Mouse (Mus musculus) embryo, embryonic 11 days (tissue): ENCODE data around the gene Cntnap4.

ENCODE experiments used
- DNase-seq: peaks from one replicate; pipeline ENCODE4 v3.0.0-alpha.2; 2015

Cntnap4 gene

DNA sequence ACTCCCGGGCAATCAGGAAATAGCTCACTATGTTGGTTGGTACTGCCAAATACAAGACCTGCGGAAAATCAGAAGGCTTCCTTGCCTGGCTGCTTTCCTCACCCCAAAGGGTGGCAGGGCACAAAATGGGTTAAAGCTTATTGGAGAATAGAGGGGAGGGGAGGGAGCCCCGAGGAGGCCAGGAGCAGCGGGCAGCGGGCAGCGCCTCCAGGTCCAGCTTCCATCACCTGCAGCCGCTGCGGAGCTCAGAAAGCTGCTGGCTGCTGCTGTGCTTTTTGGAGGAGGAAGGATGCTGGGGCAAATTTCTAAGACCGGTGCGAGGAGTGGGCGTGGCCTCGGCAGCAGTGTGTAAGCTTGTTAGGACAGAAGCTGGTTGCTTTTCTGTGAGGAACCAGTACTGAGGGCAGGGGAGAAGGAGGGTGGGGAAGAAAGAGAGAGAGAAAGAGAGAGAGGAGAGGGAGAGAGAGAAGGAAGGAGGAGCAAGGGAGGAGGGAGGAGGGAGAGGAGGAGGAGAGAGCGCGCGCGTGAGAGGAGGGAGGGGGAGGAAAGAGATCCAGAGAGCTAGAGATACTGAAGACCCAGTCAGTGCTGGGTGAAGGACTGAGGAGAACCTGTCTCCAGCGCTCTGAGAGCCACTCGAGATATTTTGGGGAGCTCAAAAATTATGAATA lies at the start of gene Cntnap4:
TSS of gene Cntnap4 (plus strand) at position 573 of the 671 bp plus-strand sequence.
- peak; percentile 63 for DNase-seq

DNA sequence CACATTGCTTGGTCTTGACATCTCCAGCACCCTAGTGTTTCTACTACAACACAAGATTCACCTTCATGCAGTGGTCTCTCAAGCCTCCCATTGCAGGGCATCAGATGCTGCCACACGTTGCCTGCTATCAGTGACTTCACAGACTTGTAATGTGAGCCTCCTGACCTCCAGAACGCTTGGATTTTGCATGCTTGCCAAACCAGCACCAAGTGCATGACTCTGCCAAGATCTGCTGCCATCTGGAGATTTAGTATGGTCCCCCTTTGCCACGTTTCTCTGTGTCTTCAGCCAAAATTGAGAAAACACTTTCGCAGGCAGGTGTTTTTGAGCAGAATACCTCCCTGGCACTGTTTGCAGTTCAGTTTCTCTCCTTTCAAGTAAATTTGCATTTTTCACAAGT lies 12.5 kb upstream of the Cntnap4 start:
- no peak for DNase-seq

DNA sequence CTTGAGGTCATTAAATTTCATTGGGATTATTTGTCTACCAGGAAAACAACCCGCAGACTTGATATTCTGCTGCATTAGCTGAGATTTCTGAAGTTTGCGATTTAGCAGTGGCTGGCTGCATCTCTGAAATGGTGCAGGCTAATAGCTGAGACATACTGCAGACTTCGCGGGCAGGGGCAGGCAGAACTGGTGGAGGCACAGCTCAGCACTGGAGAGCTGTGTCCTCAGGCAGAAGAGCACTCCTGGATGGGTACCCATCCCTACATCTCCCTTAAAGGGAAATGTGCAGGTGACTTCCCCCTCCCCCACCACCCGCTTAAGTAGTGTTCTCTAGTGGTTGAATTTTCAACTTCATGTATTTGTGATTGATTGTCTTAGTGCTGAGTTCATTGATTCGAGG lies 698 bp downstream of the Cntnap4 start:
- peak; percentile 20 for DNase-seq

DNA sequence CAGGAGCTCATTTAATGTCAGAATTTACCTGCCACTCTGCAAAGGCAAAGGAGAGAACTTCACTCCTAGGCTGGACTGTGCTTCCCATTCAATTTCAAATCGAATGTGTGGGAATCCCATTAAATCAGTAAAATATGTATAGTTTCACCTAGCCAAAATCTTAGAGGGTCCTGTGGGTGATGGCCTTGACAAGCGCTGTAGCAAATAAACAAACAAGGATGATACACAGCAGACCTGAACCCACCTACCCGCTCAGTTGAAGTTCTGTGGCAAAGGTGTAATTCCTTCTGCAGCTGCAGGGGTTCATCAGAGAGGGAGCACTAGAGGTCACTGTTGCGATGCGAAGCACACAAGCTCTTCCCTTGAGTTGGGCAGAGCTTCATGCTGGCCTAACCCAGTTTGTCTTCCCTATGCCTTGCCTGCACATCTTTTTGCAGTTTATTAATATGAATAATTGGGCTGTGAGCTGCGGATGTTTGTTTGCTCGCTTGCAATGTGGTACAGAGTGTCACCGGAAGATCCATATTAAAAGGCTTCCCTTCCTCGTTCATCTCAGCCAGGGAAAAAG lies 1.6 kb downstream of the Cntnap4 start:
- DNase-seq = peak; percentile 75

DNA sequence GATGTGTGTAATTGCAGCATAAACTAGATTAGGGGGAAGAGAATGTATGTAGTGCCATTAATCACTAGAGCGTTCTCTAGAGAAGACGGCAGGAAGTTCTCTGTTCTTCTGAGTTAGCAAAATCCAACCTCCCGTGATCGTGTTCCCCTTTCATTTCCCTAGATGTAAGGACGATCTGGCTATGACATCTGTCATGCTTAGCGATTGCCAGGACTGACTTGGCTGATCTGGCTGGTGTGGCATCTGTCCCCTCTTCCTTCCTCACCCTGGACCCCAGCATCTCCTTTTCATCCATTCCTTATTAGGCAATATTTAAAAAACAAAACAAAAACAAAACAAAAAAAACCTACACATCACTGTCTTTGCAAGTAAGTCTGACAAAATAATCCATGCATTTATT lies 11.6 kb downstream of the Cntnap4 start:
- no peak for DNase-seq

DNA sequence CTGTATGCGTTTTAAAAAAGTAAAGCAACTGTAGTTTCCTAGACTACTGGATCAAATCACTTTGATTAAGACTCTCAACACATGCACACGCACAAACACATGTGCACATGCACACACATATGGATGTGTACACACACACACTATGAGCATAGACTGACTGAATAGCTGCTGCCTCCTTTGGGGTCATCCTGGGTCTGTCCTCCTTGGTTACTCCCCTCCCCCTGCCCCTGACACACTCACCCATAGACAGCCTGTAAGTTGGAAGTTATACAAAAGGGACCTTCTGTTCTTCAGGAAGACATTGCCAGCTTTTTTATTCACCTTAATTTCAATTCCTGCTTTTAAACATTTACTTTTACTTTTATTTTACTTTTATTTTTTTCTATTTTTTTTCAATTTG lies 13.6 kb downstream of the Cntnap4 start:
- DNase-seq = no peak

DNA sequence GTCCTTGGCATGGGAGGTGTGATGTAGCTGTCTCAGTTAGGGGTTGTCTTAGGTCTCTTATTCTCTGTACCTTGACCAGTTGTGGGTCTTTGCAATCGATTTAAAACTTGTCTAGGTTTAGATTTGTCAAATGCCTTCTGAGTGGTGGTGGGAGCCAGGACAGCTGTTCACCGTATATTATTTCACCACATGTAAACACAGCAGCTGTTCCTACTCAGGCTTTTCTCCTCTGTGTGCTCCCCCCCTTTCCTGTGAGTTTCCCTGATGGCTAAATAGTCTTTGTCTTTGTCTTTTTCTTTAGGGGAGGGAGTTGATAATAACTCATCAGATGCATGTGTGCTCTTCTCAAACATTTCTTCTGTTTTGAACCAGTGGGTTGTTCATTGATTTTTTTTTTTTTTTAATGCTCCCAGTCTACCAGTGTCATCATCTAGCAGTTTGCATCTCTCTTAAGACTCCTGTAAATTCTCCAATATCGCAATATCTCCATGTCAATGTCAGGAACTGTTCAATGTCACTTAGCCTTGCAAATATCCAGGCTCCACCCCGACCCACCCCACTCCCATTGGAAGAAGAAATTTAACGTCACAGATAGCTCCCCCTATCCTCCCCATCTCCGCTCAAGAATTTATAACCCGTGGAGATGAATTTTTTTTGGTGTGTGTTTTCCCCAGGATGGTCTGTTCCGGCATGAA lies 18.7 kb downstream of the Cntnap4 start:
- DNase-seq = peak; percentile 21

DNA sequence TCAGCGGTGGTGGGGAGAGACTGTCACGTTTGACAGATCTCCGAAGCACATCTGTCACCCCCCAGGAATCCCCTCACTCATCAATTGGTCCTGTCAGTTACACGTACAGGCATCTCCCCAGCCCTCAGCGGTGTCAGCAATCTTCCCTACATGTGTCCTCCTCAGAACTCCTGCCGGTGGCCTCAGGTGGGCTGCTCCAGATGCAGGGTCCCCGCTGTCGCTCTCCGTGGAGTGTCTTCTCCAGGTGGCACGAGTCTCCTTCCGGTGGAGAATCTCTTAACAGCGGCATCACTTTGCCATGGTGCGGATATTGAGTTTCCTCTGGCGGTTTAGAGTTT lies 19.2 kb downstream of the Cntnap4 start:
- no peak for DNase-seq

DNA sequence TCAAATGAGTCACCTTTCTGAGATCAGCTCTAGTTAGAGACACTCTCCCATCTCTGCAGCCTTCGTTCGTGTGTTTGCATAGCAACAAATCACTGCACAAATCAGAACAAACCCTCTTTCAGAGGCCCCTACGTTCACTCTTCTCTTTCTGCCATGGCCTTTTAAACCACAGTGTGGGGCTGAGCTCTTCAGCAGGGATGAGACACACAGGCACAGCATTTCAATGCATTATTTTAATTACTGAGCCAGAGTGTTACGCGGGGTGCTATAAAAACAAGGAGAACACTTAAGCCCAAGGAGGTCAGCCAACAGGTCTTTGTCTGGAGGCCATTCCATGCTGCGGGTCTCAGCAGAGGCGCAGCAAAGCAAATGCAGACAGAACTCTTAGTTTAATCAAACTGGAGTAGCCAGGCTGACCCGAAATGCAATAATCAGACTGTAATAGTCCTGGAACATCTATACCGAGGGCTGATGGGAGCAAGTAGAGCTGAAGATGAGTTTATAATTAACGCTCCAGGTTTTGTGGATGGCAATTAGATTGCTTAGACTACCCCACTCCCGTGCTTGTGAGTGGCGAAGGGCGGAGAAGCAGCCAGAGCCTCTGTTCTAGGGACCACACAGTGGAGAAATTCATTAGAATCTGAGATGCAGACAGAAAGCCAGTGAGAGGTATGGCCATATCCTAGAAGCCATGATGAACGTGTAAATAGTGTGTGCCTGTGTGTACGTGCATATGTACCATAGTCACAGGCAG lies 26.4 kb downstream of the Cntnap4 start:
- DNase-seq = no peak

DNA sequence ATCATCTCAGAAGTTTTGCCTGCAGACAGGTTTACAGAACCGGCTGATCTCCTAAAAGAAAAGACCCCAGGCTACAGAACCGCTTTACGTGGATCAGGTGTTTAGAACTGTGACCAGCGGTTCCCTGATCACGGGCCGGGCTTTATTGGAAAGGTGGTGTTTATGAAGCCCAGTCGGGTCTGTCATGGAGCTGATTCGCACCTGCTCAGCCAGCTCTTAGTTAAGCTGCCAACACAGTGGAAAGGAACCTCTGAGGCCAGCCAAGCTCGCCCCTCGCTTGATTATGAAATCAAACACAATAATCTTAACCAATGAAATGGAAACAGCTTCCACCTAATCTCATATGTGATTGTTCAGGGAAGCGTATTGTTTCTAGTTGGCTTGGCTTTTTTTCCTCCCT lies 30.1 kb downstream of the Cntnap4 start:
- no peak for DNase-seq

DNA sequence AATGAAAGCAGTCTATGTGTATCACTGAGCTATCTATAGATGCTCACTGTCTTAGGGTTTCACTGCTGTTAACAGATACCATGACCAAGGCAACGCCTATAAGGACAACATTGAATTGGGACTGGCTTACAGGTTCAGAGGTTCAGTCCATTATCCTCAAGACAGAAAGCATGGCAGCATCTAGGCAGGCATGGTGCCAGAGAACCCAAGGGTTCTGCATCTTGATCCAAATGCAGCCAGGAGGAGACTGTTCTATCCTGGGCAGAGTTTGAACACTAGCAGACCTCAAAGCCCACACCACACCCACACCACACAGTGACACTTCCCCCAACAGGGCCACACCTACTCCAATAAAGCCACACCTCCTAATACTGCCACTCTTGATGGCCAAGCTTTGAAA lies 31.3 kb downstream of the Cntnap4 start:
- no peak for DNase-seq

DNA sequence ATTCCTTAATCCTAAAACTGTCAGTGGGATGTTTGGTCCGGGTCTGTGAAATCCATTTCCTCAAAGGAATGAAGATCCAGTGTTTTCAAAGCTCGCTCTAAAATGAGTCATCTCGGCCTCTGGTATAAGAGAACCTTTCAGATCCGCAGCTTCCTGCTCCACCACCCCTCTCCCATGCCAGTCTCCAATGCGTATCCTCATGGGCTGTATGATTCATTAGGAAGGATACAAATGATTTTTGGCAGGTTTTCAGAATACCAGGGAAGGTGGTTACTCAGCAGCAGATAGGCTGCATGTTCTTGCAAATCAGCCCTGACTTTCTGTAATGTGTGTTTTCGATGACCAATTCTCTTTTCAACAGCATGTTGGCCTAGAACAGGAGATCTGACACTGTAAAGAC lies 40.3 kb downstream of the Cntnap4 start:
- no peak for DNase-seq

DNA sequence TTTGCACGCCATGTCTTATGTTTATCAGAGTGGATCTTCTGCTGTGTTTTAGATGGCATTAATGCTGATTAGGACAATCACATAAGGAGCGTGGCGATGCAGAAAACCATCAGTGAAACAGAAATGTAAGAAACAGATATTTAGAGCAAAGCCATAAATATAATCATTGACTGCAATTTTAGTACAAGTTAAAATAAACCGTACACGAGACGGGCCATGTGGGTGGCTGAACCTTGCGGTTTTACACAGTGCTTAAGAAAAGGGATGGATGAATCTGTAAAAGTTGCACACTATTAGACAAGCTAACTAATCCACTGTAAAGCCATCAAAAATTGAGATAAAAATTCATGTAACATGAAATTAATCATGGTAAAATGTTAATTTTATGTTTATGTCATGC lies 58.9 kb downstream of the Cntnap4 start:
- DNase-seq = no peak

DNA sequence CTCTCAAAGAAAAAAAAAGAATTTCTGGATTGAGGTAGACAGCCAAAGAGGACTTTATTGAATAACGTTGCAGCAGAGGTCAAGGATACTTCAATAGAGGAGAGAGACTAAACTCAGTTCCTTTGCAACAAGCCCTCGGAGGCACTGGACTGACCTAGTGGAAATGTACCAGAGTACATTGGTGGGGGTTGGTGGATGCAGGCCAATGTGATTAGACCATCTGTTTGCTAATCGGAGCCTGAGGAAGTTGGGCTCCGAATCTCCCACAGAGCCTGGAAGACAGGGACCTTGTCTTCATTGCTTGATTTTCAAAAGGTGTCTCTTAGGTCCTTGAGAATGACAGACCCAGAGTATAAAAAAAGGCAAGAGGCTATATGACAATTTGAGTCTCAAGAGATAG lies 82.8 kb downstream of the Cntnap4 start:
- DNase-seq = no peak

DNA sequence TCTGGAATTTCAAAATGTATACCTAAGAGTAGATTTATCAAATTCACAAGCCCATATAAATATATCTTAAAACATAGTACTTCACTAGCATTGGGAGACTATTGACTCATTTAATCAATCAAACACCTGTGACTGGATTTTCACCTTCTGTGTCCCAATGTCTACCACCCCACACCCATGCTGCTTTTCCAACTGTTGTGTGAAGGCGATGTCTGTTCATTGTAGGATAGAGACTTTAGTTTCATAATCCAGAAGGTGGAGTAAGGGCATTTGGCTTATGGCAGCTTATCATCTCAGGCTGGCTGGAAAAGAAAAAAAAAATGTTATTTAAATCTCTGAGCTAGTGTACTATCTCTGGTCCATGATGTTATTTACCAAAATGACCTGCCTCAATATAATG lies 83.4 kb downstream of the Cntnap4 start:
- no peak for DNase-seq

DNA sequence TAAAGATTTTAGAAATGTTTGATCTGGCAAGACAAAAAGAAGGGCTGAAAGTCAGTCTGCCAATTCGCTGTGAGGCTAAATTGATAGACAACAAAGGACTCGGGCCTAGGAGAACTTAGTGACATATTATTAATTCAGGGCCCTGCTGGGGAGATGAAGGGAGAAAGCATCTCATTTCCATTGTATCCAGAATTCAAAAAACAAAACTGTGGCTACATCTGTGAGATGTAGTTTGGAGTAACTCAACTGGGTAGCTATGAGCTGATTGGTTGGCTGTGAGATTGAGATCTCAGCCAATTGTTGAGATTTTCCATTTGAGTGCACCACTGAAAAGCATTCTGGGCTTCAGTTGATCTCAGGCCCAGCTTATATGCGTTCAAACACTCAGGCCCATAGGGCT lies 84.2 kb downstream of the Cntnap4 start:
- no peak for DNase-seq

DNA sequence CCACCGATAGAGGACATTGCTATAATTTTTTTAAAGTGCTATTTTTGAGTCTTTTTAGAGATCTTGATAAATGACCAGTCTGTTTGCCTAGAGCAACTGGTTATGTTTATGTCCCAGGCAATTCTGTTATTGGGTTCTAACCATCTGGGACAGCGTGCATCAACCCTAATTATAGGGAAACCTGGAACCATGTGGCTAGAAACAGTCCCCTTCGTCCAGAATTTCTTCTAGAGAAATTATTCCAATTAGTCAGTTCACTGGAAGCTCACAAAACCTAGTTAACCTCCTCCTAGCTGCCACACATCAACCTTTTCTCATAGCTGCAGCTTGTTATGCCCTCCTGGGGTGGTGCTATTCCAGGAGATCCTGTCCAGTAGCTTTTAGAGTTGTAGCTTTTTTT lies 94.2 kb downstream of the Cntnap4 start:
- no peak for DNase-seq

DNA sequence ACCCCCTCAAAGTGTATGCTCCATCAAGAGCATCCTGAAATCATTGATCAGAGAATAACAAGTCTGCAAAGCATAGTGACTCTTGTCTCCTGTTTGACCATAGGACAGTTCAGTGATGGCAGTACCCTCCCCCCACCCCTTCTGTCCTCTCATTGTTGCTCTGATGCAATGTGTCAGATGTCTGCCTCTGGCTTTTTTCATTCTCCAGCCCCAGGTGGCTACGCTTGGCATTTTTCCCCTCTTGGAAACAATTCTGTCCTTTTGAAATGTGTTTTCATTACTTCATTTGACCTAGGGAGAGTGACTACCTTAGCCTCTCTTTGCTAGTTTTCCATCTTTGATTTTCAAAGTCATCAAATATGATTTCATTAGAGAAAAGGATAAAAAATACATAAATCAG lies 104.8 kb downstream of the Cntnap4 start:
- no peak for DNase-seq

DNA sequence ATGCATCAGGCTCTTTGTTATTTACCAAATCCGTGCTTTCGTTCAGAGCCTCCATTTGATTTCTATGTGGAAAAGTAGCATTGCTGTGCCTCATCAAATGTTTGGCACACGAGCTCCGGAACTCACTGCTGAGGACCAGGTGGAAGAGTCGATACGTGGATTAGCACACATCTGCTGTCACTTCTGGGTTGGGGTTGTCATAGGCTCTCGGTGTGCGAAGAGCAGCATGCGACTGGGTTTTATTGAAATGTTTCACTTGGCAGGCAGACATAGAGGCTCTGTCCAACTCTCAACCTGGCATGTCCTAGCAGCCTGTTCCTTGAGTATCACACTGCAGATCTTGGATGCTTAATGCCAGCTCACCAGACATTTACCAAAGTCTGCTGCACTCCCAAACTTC lies 111.9 kb downstream of the Cntnap4 start:
- DNase-seq = no peak

DNA sequence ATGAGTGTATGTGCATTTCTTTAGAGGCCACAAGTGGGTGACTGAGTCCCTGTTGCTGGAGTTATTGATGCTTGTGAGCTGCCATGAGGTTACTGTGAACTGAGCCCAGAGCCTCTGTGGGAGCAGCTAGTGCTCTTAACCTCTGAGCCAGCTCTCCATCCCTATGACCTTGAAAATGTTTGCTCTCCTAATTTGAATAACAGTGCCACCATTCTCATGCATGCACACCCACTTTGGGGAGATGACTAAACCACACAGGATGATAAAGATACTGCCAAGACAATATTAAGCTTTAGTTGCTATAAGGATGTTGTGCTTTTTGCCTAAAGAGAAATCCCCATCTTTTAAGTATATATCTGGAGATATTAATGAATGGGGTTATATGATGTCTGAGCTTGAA lies 125.9 kb downstream of the Cntnap4 start:
- no peak for DNase-seq

DNA sequence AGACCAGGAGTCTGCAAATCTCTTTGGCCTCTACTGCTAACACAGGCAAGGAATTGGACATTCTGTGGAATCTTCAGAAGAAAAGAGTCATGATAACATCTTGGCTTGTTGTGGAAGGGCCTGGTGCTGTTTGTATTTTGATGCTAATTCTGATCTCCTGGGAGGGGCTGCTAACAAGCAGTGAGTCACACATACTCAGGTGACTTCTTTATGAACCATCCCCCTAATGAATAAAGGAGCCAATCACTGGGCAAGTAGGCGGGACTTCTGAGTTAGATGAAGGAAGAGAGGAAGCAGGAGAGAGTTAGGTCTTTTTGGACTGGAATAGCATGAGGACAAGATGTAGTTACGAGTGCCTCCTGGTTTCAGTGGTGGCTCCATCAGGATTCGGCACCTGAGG lies 128.3 kb downstream of the Cntnap4 start:
- no peak for DNase-seq

DNA sequence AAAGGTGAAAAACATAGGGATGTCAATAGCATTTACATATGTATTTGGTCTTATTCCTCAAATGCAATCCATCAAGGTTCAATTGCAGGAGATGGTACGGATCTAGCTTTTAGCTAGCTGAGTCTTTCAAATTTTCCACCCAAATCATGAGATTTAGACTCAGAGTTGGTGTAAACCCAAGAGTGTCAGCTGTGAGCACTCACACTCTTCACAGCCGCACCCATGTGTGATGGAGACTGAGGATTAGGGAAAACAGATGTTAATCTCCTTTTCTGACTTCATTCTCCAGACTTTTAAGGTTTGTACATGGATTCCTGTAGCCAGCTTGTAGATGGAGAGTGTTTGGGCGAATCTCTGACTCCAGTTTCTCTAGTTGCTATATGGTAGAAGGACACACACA lies 147.1 kb downstream of the Cntnap4 start:
- no peak for DNase-seq

DNA sequence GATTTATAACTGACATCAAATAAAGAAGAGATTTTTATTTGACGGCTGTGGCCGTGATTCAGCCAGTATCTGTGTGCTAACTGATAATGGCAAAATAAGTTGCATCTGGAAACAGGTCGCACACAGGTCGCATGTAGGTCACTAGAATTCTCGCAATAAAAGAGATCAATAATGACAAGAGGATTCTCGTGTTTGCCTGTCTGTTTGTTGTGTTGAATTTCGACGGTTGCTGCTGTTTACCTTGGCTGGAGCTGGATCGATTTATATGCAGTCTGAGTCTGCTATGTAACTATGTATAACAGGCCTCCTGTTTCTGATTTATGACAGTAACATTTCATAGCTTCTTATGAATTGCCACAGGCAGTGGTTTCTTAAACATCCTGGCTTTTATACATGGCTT lies 155.1 kb downstream of the Cntnap4 start:
- DNase-seq = no peak
